Mouse (Mus musculus): ENCODE measurements around the gene Atp5s.

GRCm38 (mm10) chr12:69756015-69756414 lies 31.3 kb downstream of the Atp5s start:
- TF ChIP-seq TCF3 (IDR thresholded peaks at IDR 0.05; ENCODE audit: insufficient read length, low read depth) (no peak), TCF12 (IDR thresholded peaks at IDR 0.05; ENCODE audit: insufficient read depth, poor library complexity, severe bottlenecking) (no peak), POLR2A (IDR thresholded peaks at IDR 0.05; ENCODE audit: insufficient read length, low read depth) (no peak), POLR2AphosphoS2 (IDR thresholded peaks at IDR 0.05; ENCODE audit: insufficient read length, low read depth) (no peak)
